Mouse (Mus musculus): ENCODE measurements around the gene Armh3.
"Not testable (repeated sequence)": the region's sequence is repeated elsewhere in the genome, so short reads cannot be mapped to it uniquely, and the experiment has no call there.

Armh3 gene

GRCm38 (mm10) chr19:46033911-46034310, 35.6 kb upstream of the Armh3 start:
- DNase-seq (ENCODE audit: low spot score in 2 of 2) = no peak

DNA sequence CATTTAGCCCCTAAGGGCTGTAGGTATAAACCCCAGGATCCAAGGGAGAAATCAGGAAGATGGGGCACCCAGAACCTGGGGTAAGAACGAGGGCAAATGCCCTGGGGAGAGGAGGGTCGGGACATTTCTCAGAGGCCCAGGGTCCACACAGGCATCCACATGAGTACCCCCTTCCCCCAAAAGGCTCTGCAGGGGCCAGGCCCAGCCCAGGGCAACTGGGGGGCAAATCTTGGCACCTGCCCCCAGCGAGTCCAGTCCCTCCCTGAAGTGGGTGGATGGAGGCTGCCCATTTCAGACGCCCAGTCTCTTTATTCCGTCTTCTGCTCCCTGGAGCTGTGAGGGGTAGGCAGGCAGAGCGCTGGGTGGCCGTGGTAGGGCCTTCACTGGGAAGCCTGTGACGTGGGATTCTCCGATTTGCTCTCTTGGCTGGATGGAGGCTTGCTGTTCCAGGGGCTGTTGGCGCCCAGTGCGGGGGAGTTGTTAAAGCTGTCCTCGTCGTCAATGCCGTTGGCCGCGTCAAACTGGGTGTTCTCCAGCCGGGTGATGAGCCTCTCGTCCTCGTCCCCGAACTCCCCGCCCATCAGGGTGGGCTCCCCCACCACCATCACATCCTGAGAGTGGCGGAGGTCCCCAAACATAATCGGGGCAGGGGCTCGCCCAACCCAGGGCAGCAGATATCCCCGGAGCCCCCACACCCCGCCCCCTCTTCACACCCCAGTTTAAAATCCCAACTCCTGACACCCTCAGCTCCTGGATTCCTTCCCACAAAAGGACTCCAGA, 34.6 kb upstream of the Armh3 start:
- peak in 1 of 2 experiments; percentile 68 for DNase-seq (ENCODE audit: low spot score in 2 of 2)

DNA sequence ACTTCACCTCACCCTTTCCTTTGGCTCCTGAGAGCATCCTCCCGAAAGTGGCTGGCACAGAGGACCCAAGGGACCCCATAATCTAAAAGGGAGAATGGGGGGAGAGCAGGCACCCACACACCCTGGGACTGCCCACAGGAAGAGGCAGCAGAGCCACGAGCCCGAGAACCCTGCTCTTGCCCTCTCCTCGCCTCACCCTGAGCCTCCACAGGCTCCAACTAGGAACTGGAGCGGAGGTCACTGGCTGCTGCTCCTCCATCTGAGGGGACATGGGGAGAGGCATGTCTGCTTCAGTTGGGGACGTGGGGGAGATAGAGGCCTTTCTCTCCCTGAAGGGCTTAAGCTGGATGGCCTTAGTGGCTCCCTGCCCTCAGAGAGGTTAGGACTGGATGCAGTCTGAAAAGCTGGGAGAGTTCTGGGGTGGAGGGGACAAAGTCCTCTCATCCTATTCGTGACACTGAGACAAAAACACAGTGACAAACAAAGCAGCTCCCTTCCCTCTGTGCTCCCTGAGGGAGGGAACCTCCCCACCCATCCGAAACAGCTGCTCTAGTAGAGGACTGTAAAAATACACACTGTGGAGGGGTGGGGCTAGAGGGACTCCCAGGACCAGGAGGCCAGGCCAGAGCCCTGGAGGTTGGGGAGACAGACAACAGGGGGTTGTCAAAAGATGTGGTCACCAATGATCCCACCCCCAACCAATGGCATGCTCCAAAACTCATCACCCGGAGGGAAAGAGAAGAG, 33.6 kb upstream of the Armh3 start:
- no peak for DNase-seq (ENCODE audit: low spot score in 2 of 2)

GRCm38 (mm10) chr19:46030196-46030983, 32.1 kb upstream of the Armh3 start:
- no peak for DNase-seq (ENCODE audit: low spot score in 2 of 2)

DNA sequence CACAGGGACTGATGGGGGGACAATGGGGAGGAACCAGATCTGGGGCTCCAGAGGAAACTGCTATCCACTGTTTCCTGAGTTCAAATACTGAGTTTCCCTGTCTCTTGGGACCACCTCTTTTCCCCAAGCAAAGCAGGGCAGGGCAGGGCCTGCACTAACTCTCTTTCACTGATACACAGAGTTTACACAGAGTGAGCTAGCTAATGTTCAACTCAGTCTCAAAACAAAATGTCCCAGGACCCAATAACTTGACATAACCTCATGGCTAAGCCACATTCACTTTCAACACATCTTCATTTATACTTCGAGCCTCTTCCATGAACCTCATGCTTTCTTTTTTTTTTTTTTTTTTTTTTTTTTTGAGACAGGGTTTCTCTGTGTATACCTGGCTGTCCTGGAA, 31.4 kb upstream of the Armh3 start:
- DNase-seq (ENCODE audit: low spot score in 2 of 2) = no peak

DNA sequence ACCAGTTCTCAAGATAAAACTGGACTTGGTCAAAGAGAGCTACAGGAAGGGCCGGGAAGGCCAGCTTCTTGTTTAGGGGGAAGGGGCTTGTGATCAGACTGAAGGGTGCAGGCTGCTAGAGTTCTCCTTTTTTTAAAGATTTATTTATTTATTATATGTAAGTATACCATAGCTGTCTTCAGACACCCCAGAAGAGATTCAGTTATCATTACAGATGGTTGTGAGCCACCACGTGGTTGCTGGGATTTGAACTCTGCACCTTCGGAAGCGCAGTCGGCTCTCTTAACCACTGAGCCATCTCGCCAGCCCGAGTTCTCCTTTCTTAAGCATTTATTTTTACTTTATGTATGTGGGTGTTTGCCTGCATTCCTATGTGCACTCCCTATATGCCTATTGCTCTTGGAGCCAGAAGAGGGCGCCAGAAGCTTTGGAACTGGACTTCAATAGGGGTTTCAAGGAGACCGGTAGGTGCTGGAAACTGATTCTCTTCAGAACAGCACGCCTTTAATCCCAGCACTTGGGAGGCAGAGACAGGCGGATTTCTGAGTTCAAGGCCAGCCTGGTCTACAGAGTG, 30.5 kb upstream of the Armh3 start:
- no peak for DNase-seq (ENCODE audit: low spot score in 2 of 2)

GRCm38 (mm10) chr19:46026567-46026966, 28.3 kb upstream of the Armh3 start:
- no peak for DNase-seq (ENCODE audit: low spot score in 2 of 2)

DNA sequence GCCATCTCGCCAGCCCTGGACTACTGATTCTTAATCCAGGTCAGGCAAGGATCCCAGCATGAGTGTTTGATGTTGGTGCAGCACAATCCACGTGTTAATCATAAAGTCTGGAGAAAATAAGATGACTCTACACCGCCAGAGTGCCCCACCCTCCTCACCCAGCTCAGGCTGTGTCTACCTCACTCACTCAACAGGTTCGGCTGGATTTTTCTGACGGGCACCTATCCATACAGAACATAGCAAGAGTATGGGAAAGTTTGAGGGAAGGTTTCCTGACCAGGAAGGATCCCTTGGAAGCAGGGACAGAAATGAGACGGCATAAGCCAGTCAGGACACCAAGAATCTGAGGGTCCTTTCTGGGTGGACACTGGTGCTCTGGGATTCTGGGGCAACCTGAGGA, 26.7 kb upstream of the Armh3 start:
- no peak for DNase-seq (ENCODE audit: low spot score in 2 of 2)

DNA sequence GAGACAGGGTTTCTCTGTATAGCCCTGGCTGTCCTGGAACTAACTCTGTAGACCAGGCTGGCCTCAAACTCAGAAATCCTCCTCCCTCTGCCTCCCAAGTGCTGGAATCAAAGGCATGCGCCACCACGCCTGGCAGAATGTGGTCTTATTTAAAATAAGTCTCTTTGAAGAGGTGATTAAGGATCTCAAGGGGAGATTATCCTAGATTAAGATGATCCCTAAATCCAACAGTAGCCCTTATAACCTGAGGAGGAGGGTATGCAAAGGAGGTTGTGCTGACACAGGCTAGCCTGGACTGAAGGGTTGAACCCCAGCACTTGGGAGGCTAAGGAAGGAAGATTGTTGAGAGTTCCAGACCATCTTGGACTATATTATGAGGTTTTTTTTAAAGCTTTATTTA, 17.7 kb upstream of the Armh3 start:
- DNase-seq (ENCODE audit: low spot score in 2 of 2) = no peak

DNA sequence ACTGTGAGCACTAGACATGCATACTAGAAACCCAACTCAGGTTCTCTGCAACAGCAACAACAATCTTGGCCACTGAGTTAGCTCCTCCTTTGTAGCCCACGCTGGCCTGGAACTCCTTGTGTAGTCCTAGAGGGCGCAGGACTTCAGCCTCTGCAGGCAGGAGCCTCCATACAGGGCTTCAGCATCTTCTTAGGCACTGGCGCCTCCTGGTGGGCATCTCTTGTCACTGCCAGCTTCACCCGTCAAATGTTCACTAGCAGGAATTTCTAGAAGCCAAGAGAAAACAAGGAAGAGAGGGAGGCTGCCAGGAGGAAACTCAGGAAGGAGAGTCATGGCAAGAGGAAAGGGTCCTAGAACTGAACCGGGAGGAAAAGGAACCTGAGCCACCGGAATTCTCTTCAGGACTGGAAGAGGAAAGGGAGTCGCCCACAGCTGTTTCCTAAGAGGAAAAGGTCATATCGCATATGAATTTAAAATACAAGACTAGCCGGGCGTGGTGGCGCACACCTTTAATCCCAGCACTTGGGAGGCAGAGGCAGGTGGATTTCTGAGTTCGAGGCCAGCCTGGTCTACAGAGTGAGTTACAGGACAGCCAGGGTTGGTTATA, 16.4 kb upstream of the Armh3 start:
- peak; percentile 70 to 76 for DNase-seq (ENCODE audit: low spot score in 2 of 2)

- no peak for DNase-seq (ENCODE audit: low spot score in 2 of 2)
Observed at GRCm38 (mm10) chr19:46005680-46006079, 7.4 kb upstream of the Armh3 start.

- no peak for DNase-seq (ENCODE audit: low spot score in 2 of 2)
Observed at GRCm38 (mm10) chr19:46004814-46005466, 6.7 kb upstream of the Armh3 start.

DNA sequence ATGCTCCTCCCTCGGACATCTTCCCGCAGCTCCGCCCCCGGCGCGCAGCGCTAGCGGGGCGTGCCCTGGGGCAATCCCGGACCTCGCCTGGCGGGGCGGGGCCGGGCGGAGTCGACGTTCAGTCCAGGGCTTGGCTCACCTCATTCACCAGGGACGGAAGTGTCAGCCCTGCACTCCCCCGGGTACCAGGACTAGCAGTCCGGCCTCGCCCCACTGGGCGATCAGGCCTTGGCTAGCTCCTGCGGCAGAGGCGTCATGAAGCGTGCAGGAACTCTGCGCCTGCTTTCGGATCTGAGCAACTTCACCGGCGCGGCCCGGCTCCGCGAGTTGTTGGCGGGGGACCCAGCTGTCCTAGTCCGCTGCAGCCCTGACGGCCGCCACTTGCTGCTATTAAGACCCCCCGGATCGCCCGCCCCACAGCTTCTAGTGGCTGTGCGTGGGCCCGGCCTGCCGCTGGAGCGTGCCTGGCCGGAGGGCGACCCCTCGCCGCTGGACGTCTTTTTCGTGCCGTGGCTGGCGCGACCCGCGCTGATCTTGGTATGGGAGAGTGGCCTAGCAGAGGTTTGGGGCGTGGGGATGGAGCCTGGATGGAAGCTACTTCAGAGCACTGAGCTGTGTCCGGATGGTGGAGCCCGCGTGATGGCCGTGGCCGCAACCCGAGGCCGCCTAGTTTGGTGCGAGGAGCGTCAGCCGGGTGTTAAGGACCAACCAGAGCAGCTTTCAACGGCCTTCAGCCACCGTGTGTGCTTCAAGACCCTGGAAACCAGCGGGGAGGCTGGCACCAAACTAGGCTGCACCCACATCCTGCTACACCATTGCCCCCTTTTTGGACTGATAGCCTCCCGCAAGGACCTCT, 5.3 kb upstream of the Armh3 start, which contains the start of gene Hps6:
Gene Hps6, plus strand, starts transcription at position 138 of the 856 bp plus-strand sequence.
- DNase-seq (ENCODE audit: low spot score in 2 of 2) = peak; percentile 39 to 50

DNA sequence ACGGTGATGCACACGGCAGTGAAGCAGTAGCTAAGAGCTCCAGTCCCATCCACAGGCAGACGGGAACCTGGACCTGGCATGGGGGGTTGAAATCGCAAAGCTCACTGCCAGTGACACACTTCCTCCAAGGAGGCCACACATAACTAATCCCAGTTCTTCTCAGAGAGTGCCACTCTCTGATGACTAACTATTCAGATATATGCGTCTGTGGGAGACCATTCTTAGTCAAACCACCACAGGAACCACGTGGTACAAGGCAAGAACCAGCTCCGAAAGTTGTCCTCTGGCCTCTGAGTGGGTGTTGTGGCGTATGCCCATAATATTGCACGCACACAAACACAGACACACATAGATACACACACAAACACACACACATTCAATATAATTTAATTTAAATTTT, 4.0 kb upstream of the Armh3 start:
- no peak for DNase-seq (ENCODE audit: low spot score in 2 of 2)

DNA sequence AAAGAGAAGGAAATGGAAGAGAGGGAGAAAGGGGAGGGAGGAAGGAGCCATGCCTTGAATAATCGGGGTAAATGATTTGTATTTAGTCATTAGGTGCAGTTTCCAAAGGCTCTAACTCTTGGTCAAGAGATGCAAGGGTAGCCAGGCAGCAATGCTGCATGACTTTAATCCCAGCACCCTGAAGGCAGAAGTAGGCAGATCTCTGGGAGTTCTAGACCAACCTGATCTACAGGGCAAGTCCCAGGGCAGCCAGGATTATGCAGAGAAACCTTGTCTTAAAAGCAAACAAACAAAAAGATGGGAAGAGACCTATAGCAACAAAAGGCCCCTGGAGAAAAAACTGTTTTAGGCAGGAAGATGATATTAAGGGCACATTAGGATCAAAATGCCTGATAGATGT, 1.1 kb upstream of the Armh3 start:
- DNase-seq (ENCODE audit: low spot score in 2 of 2) = no peak

- no peak for DNase-seq (ENCODE audit: low spot score in 2 of 2)
Observed at GRCm38 (mm10) chr19:45998694-45999217, 468 bp upstream of the Armh3 start.

- DNase-seq (ENCODE audit: low spot score in 2 of 2) = no peak
Observed at GRCm38 (mm10) chr19:45997365-45997764, 923 bp downstream of the Armh3 start.

DNA sequence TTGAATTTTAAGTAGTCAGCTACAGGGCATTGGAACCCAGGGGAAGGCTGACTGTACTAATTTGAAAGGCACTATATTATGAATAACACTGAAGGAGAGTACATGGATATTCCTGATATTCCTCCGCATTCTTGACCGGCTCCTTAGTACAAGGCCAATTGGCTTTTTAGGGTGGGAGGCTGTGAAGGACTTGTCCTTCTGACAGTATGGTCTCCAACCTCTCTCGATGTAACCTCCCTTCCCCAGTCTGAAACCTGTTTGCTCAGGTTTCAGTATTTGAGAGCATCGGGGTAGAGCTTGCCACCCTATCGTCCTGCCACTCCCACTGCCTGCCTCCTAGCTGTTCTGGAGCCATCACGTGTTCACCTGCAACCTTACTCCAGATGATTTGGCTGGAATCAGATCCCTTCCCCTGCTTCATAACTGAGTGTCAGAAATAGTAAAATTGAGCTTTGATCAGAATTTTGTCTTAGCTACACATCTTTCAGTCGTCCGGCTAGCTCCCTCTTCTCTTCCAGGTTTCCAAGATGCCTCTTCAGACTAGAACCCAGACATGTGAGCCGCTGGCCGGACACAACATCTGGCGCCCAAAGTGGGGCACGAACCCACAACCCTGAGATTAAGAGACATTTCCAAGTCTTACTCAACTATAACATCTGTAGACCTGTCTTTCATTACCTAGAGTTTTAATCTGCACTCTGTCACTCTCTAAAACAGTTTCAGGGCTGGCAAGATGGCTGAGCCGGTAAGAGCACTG, 4.1 kb downstream of the Armh3 start:
- DNase-seq (ENCODE audit: low spot score in 2 of 2) = no peak

DNA sequence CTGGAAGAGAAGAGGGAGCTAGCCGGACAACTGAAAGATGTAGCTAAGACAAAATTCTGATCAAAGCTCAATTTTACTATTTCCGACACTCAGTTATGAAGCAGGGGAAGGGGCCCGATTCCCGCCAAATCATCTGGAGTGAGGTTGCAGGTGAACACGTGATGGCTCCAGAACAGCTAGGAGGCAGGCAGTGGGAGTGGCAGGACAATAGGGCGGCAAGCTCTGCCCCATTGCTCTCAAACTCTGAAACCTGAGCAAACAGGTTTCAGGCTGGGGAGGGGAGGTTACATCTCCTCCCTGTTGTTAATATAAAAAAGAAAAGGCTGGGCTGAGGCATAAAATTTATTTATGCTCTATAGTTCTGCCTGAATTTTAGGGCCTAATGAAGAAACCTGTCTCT, 4.8 kb downstream of the Armh3 start:
- DNase-seq (ENCODE audit: low spot score in 2 of 2) = not testable (repeated sequence)

Measured in right cerebral cortex, postnatal 36 days (tissue).